Mouse (Mus musculus): Measurements from ENCODE around the gene Iqschfp.

DNA sequence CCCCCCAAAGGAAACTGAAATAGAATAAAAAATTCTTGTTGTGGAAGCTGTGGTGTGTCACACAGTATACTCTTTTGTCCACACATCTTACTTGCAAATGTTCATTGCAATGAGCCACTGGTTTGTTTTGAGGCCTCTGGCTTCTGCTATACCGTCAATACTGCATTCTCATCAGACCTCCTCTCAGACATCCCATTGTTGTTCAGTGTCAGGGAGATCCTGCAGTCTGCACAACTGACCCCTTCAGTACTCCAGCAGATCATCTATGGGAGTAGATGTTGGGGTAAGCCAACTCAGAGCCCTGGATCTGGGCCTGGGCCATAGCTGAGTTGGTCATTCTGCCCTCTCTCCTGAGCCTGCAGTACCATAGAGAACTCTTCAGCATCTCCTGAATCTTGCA is 595.6 kb downstream of the Iqschfp start:
- no peak for TF ChIP-seq POLR2A (IDR thresholded peaks at IDR 0.05; ENCODE audit: borderline replicate concordance, extremely low read depth, insufficient read depth, insufficient read length, poor library complexity, severe bottlenecking)
- TF ChIP-seq CTCF (IDR thresholded peaks at IDR 0.05; ENCODE audit: borderline replicate concordance, extremely low read depth, insufficient read depth, insufficient read length) = no peak

Data from brain, embryonic 14.5 days (tissue).